Mouse (Mus musculus): ENCODE results near the gene Utp20. TPM values are rescaled to one million over a fixed set of nuclear protein-coding genes. Genes with fewer than 3 reads are reported as not detected.

Gene Utp20
- polyA plus RNA-seq, 1 experiment from 2014 or later, result 6.5 TPM

DNA sequence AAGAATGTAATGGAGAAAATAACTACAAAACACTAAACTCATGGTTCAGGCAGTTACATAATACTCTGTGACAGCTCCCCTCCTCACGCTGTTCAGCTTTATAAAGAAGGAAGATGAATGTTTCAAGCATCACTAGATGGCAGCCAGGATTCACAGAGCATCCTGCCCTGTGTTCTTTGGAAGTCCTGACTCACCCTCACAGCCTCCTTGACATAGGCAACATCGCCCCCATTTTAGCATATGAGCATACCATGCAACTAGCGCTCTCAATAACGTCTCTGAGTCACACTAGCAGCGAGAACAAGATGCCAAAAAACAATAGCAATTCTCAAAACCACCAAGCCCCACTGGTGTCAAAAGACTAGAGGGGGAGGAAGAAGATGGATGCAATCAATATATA, 9.3 kb downstream of the Utp20 start:
- DNase-seq (ENCODE audit: low spot score) (no peak), ATAC-seq (no peak)
- Histone ChIP-seq H3K36me3 (ENCODE audit: insufficient read depth, low read length) (peaks cover 25% of the 10 kb centered on the region; the same call in 1 of the 2 replicates), H3K4me1 (ENCODE audit: insufficient read depth, low read depth, low read length) (no peaks in the 10 kb centered on the region), H3K27me3 (replicated peaks; ENCODE audit: insufficient read depth, low read length) (no peaks in the 10 kb centered on the region), H3K9me3 (ENCODE audit: low read length) (no peaks in the 10 kb centered on the region), H3K4me2 (replicated peaks; ENCODE audit: low read depth, low read length) (no peak overlapping the region), H3K4me3 (ENCODE audit: low read depth, low read length) (no peak overlapping the region), H3K9ac (replicated peaks; ENCODE audit: low read depth) (no peak overlapping the region), H3K27ac (ENCODE audit: low read length) (no peak overlapping the region)
- no peak for TF ChIP-seq CTCF (IDR thresholded peaks at IDR 0.05)
- no peak for TF ChIP-seq EP300 (IDR thresholded peaks at IDR 0.05)
- 90% methylated on average over 5 of the region's 5 CpGs for WGBS

- Histone ChIP-seq H3K27me3 (replicated peaks; ENCODE audit: insufficient read depth, low read length) (no peaks in the 10 kb centered on the region), H3K4me1 (ENCODE audit: insufficient read depth, low read depth, low read length) (no peaks in the 10 kb centered on the region), H3K9ac (replicated peaks; ENCODE audit: low read depth) (no peak overlapping the region), H3K4me3 (ENCODE audit: low read depth, low read length) (no peak overlapping the region), H3K36me3 (ENCODE audit: insufficient read depth, low read length) (peaks cover 14% of the 10 kb centered on the region; the same call in 1 of the 2 replicates), H3K9me3 (ENCODE audit: low read length) (no peaks in the 10 kb centered on the region), H3K4me2 (replicated peaks; ENCODE audit: low read depth, low read length) (no peak overlapping the region), H3K27ac (ENCODE audit: low read length) (no peak overlapping the region)
- ATAC-seq, result no peak
- 87% methylated on average over 2 of the region's 2 CpGs for WGBS
- TF ChIP-seq CTCF (IDR thresholded peaks at IDR 0.05) (no peak), EP300 (IDR thresholded peaks at IDR 0.05) (no peak)
- no peak for DNase-seq (ENCODE audit: low spot score)
These were observed 11.3 kb downstream of the Utp20 start for GRCm38 (mm10) chr10:88815256-88815655.

GRCm38 (mm10) chr10:88811704-88812103, 14.9 kb downstream of the Utp20 start:
- Histone ChIP-seq H3K4me3 (ENCODE audit: low read depth, low read length) (no peak overlapping the region), H3K9me3 (ENCODE audit: low read length) (no peaks in the 10 kb centered on the region), H3K4me2 (replicated peaks; ENCODE audit: low read depth, low read length) (no peak overlapping the region), H3K4me1 (ENCODE audit: insufficient read depth, low read depth, low read length) (no peaks in the 10 kb centered on the region), H3K27ac (ENCODE audit: low read length) (no peak overlapping the region), H3K27me3 (replicated peaks; ENCODE audit: insufficient read depth, low read length) (no peaks in the 10 kb centered on the region), H3K36me3 (ENCODE audit: insufficient read depth, low read length) (peaks cover 19% of the 10 kb centered on the region; the same call in 1 of the 2 replicates), H3K9ac (replicated peaks; ENCODE audit: low read depth) (no peak overlapping the region)
- DNase-seq (ENCODE audit: low spot score) (no peak), ATAC-seq (no peak)
- 93% methylated on average over 5 of the region's 5 CpGs for WGBS
- TF ChIP-seq EP300 (IDR thresholded peaks at IDR 0.05) (no peak), CTCF (IDR thresholded peaks at IDR 0.05) (no peak)

DNA sequence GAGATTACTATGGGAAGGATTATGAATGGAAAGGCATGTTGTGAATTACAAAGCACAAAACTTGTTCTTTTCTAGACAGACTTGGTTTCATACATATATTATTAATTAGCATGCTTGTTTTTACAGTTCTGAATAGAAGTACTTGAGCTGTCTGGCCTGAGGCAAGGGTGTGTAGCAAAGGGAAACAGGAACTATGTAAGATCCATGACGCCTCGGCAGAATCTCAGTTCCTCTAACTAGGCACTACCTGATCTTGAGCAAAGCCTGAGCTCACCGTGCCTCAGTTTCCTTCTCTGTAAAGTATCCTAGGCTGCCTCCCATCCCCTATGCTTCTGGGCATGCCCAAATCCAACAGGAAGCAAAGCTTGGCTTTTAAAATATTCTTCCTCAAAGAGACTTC, 24.4 kb downstream of the Utp20 start:
- H3K9me3 ChIP-seq (ENCODE audit: low read length), result no peaks in the 10 kb centered on the region
- TF ChIP-seq CTCF (IDR thresholded peaks at IDR 0.05) (no peak), EP300 (IDR thresholded peaks at IDR 0.05) (no peak)
- ATAC-seq (no peak), DNase-seq (ENCODE audit: low spot score) (no peak)
- 0 out of 2 replicates have a peak, but pooled peaks cover 4% of the 10 kb centered on the region for H3K36me3 ChIP-seq (ENCODE audit: insufficient read depth, low read length)
- H3K27ac ChIP-seq (ENCODE audit: low read length), result no peak overlapping the region
- H3K27me3 ChIP-seq (replicated peaks; ENCODE audit: insufficient read depth, low read length), result no peaks in the 10 kb centered on the region
- H3K9ac ChIP-seq (replicated peaks; ENCODE audit: low read depth), result no peak overlapping the region
- WGBS, result 90% methylated on average over 3 of the region's 3 CpGs
- H3K4me1 ChIP-seq (ENCODE audit: insufficient read depth, low read depth, low read length), result no peaks in the 10 kb centered on the region
- no peak overlapping the region for H3K4me2 ChIP-seq (replicated peaks; ENCODE audit: low read depth, low read length)
- no peak overlapping the region for H3K4me3 ChIP-seq (ENCODE audit: low read depth, low read length)

GRCm38 (mm10) chr10:88799381-88799780, 27.2 kb downstream of the Utp20 start:
- Histone ChIP-seq H3K9me3 (ENCODE audit: low read length) (no peaks in the 10 kb centered on the region), H3K27me3 (replicated peaks; ENCODE audit: insufficient read depth, low read length) (no peaks in the 10 kb centered on the region), H3K4me1 (ENCODE audit: insufficient read depth, low read depth, low read length) (no peaks in the 10 kb centered on the region), H3K27ac (ENCODE audit: low read length) (no peak overlapping the region), H3K36me3 (ENCODE audit: insufficient read depth, low read length) (0 out of 2 replicates have a peak, but pooled peaks cover 4% of the 10 kb centered on the region), H3K9ac (replicated peaks; ENCODE audit: low read depth) (no peak overlapping the region), H3K4me3 (ENCODE audit: low read depth, low read length) (no peak overlapping the region), H3K4me2 (replicated peaks; ENCODE audit: low read depth, low read length) (no peak overlapping the region)
- TF ChIP-seq EP300 (IDR thresholded peaks at IDR 0.05) (no peak), CTCF (IDR thresholded peaks at IDR 0.05) (no peak)
- ATAC-seq (no peak), DNase-seq (ENCODE audit: low spot score) (no peak)
- 86% methylated on average over 7 of the region's 7 CpGs for WGBS

GRCm38 (mm10) chr10:88797452-88797851, 29.2 kb downstream of the Utp20 start:
- Histone ChIP-seq H3K4me3 (ENCODE audit: low read depth, low read length) (no peak overlapping the region), H3K4me2 (replicated peaks; ENCODE audit: low read depth, low read length) (no peak overlapping the region), H3K27me3 (replicated peaks; ENCODE audit: insufficient read depth, low read length) (no peaks in the 10 kb centered on the region), H3K36me3 (ENCODE audit: insufficient read depth, low read length) (no peaks in the 10 kb centered on the region), H3K27ac (ENCODE audit: low read length) (no peak overlapping the region), H3K9ac (replicated peaks; ENCODE audit: low read depth) (no peak overlapping the region), H3K4me1 (ENCODE audit: insufficient read depth, low read depth, low read length) (no peaks in the 10 kb centered on the region), H3K9me3 (ENCODE audit: low read length) (no peaks in the 10 kb centered on the region)
- no peak for TF ChIP-seq CTCF (IDR thresholded peaks at IDR 0.05)
- no peak for TF ChIP-seq EP300 (IDR thresholded peaks at IDR 0.05)
- ATAC-seq, result no peak
- no peak for DNase-seq (ENCODE audit: low spot score)

- Histone ChIP-seq H3K9me3 (ENCODE audit: low read length) (no peaks in the 10 kb centered on the region), H3K4me2 (replicated peaks; ENCODE audit: low read depth, low read length) (no peak overlapping the region), H3K27me3 (replicated peaks; ENCODE audit: insufficient read depth, low read length) (no peaks in the 10 kb centered on the region), H3K9ac (replicated peaks; ENCODE audit: low read depth) (no peak overlapping the region), H3K27ac (ENCODE audit: low read length) (no peak overlapping the region), H3K36me3 (ENCODE audit: insufficient read depth, low read length) (no peaks in the 10 kb centered on the region), H3K4me1 (ENCODE audit: insufficient read depth, low read depth, low read length) (no peaks in the 10 kb centered on the region), H3K4me3 (ENCODE audit: low read depth, low read length) (no peak overlapping the region)
- 74% methylated on average over 4 of the region's 4 CpGs for WGBS
- ATAC-seq (no peak), DNase-seq (ENCODE audit: low spot score) (no peak)
- TF ChIP-seq CTCF (IDR thresholded peaks at IDR 0.05) (no peak), EP300 (IDR thresholded peaks at IDR 0.05) (no peak)
These were observed 29.7 kb downstream of the Utp20 start for GRCm38 (mm10) chr10:88796939-88797338.

All from lung, postnatal 0 days (tissue).